Mouse (Mus musculus) testis, adult 2 months (tissue): Measurements from ENCODE around the gene 4931406C07Rik.

Source experiments
- CTCF ChIP-seq: fragments of 200-500 bp; IDR thresholded peaks from 2 replicates; pipeline ENCODE4 v1.5.1; 2012; ENCODE audit warnings: low read depth, mild to moderate bottlenecking, inconsistent platforms, low read length, moderate library complexity; ENCODE audit not compliant: control insufficient read depth, insufficient read depth, insufficient replicate concordance
- POLR2A ChIP-seq: fragments of 200-500 bp; IDR thresholded peaks from 2 replicates; pipeline ENCODE4 v1.6.1; 2012; ENCODE audit warnings: low read depth, mild to moderate bottlenecking, inconsistent platforms, low read length, moderate library complexity; ENCODE audit not compliant: control insufficient read depth

- TF ChIP-seq POLR2A (no peak), CTCF (no peak)
Observed at GRCm38 (mm10) chr9:15309425-15309824, 3.2 kb upstream of the 4931406C07Rik start.
